8 mouse cellular contexts compared by ENCODE assay signal in the genomic region with DNA sequence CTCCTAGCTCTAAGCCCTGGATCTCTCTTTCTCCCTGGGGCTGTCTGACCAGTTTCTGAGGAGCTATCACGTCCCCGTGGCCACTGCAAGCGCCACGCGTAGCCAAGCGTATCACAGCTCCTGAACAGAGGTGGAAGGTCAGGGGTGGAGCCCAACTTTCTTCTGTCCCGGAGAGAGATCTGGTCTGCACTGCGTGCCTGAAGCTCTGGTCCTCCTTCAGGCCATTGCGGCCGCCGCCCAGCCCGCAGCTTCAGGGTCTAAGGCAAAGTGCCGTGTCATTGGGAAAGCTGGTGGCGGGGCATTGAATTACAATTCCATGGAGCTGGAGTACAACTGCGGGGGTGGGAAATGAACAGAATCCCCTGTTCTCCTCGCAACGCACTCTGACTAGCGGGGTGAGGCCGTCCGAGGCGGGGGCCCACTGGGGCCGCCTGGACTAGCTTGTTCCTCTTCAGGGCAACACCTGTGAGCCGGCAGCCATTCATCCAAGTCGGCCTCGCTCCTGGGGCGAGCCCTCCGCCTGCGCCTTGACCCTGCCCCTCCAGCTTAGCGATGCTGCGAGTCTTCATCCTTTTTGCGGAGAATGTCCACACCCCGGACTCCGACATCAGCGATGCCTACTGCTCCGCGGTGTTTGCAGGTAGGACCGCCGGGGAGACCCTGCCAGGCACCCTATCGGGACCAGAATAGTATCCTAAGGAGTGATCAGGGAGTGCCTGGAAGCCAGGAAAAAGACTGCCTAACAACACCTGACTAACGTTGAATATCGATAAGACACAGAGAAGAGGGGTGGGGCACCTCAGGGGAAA. TPM values are rescaled to one million over a fixed set of nuclear protein-coding genes. Genes with fewer than 3 reads are reported as not detected.
DNase-seq lines count a peak whose midpoint lies in the region; ATAC-seq lines count a peak whose summit lies in the region.

Dysf (plus strand) TSS at position 228 of the 809 bp plus-strand sequence.

- H3K4me3 ChIP-seq in embryonic facial prominence, embryonic 11.5 days (ENCODE audit: low read depth, low read length), result peak within 1 kb of the TSS; percentile 35
- peak within 1 kb of the TSS; percentile 67 for H3K4me3 ChIP-seq in heart, embryonic 10.5 days
- H3K4me3 ChIP-seq in stomach, embryonic 16.5 days (replicated peaks; ENCODE audit: low read length), result peak within 1 kb of the TSS; percentile 39

- peak; percentile 58; the same call in 1 of the 2 replicates for ATAC-seq in embryonic facial prominence, embryonic 11.5 days (replicated peaks; ENCODE audit: insufficient number of reproducible peaks, low FRiP score, low TSS enrichment, low read depth)
- ATAC-seq in stomach, embryonic 16.5 days (ENCODE audit: insufficient read depth, low FRiP score), result peak; percentile 59

- H3K4me1 ChIP-seq in embryonic facial prominence, embryonic 11.5 days (ENCODE audit: control insufficient read depth, insufficient read depth, low read length), result peaks cover 13% of the 10 kb centered on the region
- peaks cover 47% of the 10 kb centered on the region for H3K4me1 ChIP-seq in heart, embryonic 10.5 days
- peaks cover 16% of the 10 kb centered on the region for H3K4me1 ChIP-seq in stomach, embryonic 16.5 days (ENCODE audit: control insufficient read depth, insufficient read depth, low read length)

- peak within 1 kb of the TSS; percentile 75 for H3K4me2 ChIP-seq in embryonic facial prominence, embryonic 11.5 days (ENCODE audit: low read depth, low read length)
- H3K4me2 ChIP-seq in stomach, embryonic 16.5 days (ENCODE audit: low read depth, low read length), result peak within 1 kb of the TSS; percentile 67

- peak; percentile 38 to 45 for DNase-seq in right cerebral cortex, postnatal 10 days (ENCODE audit: low spot score in 2 of 2)
- no peak for DNase-seq in right cerebral cortex, postnatal 25 days
- DNase-seq in embryonic facial prominence, embryonic 11.5 days (ENCODE audit: low spot score), result peak; percentile 66
- peak; percentile 83 for DNase-seq in heart, embryonic 10.5 days (ENCODE audit: low spot score)
- DNase-seq in kidney, adult 9 months, result peak; percentile 57
- peak; percentile 19 for DNase-seq in lung, postnatal 14 days
- DNase-seq in cerebellum, adult 11 months, result no peak

- H3K9me3 ChIP-seq in embryonic facial prominence, embryonic 11.5 days (replicated peaks; ENCODE audit: control insufficient read depth, low read length), result no peaks in the 10 kb centered on the region
- no peaks in the 10 kb centered on the region for H3K9me3 ChIP-seq in heart, embryonic 10.5 days
- H3K9me3 ChIP-seq in stomach, embryonic 16.5 days (replicated peaks; ENCODE audit: control insufficient read depth, low read length), result no peaks in the 10 kb centered on the region

- WGBS in embryonic facial prominence, embryonic 11.5 days, result under 1% methylated on average over 41 of the region's 41 CpGs
- WGBS in heart, embryonic 10.5 days, result 1% methylated on average over 41 of the region's 41 CpGs
- WGBS in stomach, embryonic 16.5 days, result under 1% methylated on average over 41 of the region's 41 CpGs

- peaks cover 7% of the 10 kb centered on the region for H3K27me3 ChIP-seq in embryonic facial prominence, embryonic 11.5 days (ENCODE audit: control insufficient read depth, insufficient read depth, low read length)
- H3K27me3 ChIP-seq in heart, embryonic 10.5 days (ENCODE audit: insufficient read depth, poor library complexity, severe bottlenecking), result no peaks in the 10 kb centered on the region
- peaks cover 3% of the 10 kb centered on the region; the same call in 1 of the 2 replicates for H3K27me3 ChIP-seq in stomach, embryonic 16.5 days (ENCODE audit: control insufficient read depth, insufficient read depth, low read length)

- peak within 1 kb of the TSS; percentile 50 for H3K9ac ChIP-seq in embryonic facial prominence, embryonic 11.5 days (replicated peaks; ENCODE audit: low read length)
- peak within 1 kb of the TSS; percentile 71 for H3K9ac ChIP-seq in stomach, embryonic 16.5 days (ENCODE audit: low read length)

- H3K27ac ChIP-seq in embryonic facial prominence, embryonic 11.5 days (replicated peaks; ENCODE audit: low read depth, low read length), result 0 out of 2 replicates have a peak within 1 kb of the TSS, but pooled peaks have one; percentile 16
- peak within 1 kb of the TSS; percentile 94 for H3K27ac ChIP-seq in heart, embryonic 10.5 days
- peak within 1 kb of the TSS; percentile 76 for H3K27ac ChIP-seq in stomach, embryonic 16.5 days (ENCODE audit: low read length)

- no peaks in the 10 kb centered on the region for H3K36me3 ChIP-seq in embryonic facial prominence, embryonic 11.5 days (replicated peaks; ENCODE audit: control insufficient read depth, insufficient read depth, low read depth, low read length)
- H3K36me3 ChIP-seq in heart, embryonic 10.5 days, result no peaks in the 10 kb centered on the region
- H3K36me3 ChIP-seq in stomach, embryonic 16.5 days (ENCODE audit: control insufficient read depth, insufficient read depth, low read length), result no peaks in the 10 kb centered on the region

RNA-seq across cellular contexts. Expression of gene Dysf, which starts in this region (rescaled TPM):
- 5.6 and 7.8 TPM in 2 replicates for polyA plus RNA-seq in embryonic facial prominence, embryonic 11.5 days (2014; fragmentation: Nextera tagmentation; extraction: Ambion mirVana)
- 13.7 and 18.0 TPM in 2 replicates for polyA plus RNA-seq in heart, embryonic 10.5 days (2016; fragmentation: Nextera tagmentation; extraction: Ambion mirVana)
- 9.6 and 11.5 TPM in 2 replicates for polyA plus RNA-seq in stomach, embryonic 16.5 days (2015; fragmentation: Nextera tagmentation; extraction: Ambion mirVana)

Comparison
In these comparisons a context has a peak if more than half of its experiments do, and no peak if none do; other contexts are left out.
1. DNase-seq: peak in right cerebral cortex, postnatal 10 days (2 of 2), embryonic facial prominence, embryonic 11.5 days (single experiment), heart, embryonic 10.5 days (single experiment), kidney, adult 9 months (single experiment) and lung, postnatal 14 days (single experiment); none in right cerebral cortex, postnatal 25 days (single experiment) and cerebellum, adult 11 months (single experiment).
2. H3K27ac ChIP-seq: peak in every context shown above with its lines; median percentile 94 in heart, embryonic 10.5 days; 76 in stomach, embryonic 16.5 days; 16 in embryonic facial prominence, embryonic 11.5 days.
3. Peak in every context shown above with its lines, with median percentiles within 50 percentile points of each other: H3K4me3 ChIP-seq.